Mouse (Mus musculus): ENCODE data around the gene Klhdc4. TPM values are rescaled to one million over a fixed set of nuclear protein-coding genes. Genes with fewer than 3 reads are reported as not detected.

The Klhdc4 gene
- total RNA-seq, 2 experiments from 2014 or later, result 17.8 to 21.9 TPM

DNA sequence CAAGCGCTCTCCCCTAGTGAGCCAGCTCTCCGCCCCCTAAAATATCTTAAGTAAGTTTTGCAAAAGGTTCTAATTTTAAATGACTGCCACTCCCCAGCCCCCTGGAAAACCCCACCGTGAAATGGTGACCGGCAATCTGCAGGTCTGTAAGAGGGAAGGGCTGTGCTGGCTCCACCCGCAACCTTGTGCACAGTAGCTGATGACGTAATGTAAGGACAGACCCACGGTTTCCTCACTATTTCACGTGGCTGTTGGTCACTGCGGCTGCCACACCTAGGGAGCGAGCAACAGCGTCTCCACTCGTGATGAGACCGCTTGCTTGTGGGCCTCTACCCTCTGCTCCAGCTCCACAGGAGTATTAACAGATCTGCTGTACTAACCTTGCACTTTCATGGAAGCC, 23.2 kb downstream of the Klhdc4 start:
- no peak for DNase-seq

DNA sequence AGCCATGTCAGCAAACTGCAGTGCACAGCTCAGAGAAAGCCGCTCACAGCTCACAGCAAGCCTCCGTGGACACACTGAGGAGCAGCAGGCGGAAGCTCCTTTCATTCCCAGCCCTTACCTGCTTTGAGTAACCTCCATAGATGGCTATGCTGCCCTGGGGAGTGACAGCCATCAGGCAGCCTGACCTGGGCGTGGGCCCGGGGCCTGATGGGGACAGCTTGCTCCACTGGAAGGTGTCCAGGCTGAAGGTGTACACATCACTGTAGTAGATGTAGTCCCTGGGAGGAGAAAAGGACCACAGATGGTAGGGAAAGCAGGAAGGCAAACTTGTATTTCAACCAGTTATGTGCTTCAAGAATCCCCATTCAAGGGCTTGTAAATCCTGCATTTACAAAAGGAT, 24.5 kb downstream of the Klhdc4 start:
- no peak for DNase-seq

DNA sequence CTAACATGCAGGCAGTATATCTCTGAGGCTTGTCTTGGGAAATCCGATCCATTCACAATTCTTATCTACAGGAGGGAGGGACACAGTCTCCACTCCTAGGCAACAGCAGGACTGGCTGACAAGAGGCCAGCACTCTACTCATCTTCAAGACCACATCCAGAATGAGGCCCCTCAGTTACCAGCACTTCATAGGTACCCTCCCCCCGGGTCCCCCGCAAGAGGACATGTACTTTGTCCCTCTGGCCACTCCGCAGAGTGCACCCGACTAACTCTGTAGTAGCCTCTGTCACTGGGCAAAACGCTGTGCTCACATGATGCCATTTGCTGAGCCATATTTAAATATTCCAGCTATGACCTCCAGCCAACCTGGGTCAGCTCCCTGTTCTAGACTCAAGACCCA, 31.0 kb downstream of the Klhdc4 start:
- DNase-seq, result no peak

DNA sequence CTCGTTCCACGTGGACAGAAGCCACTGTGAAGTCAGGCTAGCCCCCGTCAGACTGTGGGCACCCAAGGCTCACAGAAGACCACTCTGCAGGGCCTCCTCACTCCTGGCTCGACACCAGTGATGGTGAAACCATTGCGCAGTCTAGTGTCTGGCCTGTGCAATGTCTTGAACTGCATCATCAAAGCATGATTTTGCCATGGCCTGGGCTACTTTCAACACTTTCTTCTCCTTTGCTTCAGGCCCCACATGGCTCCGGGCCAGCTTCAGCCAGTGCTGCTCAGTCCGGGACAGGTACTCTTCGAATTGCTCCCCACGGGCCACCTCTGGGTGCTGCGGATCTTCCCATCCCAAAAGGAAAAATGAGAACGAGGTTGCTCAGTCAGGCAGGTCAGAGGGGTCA, 33.0 kb downstream of the Klhdc4 start:
- DNase-seq, result no peak

DNA sequence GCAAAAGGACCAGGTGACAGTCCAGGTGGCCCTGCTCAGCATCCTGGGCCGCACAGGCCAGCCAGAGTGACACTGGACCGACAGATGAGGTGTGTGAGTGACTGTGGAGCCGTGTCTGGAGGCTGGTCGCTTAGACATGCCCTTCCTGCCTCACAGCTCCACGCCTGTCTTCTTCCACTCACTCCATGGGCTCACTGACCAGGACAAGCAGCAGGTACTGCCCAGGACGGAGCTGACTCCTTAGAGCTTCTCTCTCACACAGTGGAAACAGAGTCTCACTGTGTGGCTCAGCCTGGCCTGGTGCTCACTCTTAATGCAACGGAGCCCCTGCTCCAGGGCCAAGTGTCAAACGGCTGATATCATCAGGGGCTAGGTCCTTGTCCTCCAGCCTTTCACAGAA, 33.9 kb downstream of the Klhdc4 start:
- DNase-seq, result no peak

DNA sequence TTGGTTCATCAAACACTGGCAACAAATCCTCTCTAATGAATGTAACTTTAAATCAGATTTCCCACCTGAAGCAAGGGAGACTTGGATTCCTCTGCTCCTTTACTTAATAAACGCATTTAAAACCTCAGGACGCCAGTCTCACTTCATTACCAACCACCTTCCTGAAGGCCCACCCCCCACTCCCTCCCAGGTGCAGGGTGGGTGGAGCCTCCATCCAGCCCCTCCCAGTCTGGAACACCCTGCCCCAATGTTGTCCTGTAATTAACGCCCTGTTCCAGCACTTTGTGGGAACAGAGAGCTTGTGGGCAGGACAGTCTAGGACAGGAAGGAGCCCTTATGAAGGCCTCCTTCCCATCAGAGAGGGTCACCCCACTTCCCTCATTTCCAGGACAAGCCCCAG, 35.2 kb downstream of the Klhdc4 start:
- no peak for DNase-seq

DNA sequence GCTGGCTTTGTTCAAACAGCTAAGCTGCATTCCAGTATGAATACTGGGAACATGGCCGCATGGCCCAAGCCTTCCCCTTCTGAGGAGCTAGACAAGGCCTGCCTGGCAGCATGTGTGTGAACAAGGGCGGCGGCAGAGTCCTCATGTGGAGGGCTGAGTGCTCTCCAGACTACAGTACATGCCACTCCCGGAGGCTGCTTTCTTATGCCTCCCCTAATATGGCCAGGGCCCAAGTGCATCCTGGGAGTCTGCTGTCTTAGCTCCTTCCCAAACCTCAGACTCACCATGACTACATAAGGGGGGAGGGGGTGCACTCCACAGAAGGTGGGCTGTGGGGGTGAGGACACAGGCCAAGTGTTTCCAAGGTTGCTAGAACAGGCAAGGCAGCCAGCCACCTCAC, 36.7 kb downstream of the Klhdc4 start:
- no peak for DNase-seq

DNA sequence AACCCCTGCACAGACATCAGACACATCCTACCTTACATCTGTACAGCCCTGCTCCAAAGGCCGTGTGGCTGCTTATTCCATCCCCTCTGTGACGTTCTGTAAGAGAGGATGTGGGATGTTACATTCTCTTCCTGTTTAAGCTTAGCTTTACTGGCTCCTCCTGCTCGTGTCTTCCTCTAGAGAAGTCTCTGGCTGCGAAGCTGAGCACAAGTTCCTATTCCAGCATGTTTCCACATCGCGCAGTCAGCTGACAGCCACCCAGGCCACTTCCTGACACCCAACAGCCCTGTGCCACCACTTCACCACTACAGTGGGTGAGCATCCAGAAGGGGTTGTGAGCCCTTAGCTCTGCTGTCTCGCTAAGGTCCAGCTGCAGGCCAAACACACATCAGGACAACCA, 37.2 kb downstream of the Klhdc4 start:
- no peak for DNase-seq

DNA sequence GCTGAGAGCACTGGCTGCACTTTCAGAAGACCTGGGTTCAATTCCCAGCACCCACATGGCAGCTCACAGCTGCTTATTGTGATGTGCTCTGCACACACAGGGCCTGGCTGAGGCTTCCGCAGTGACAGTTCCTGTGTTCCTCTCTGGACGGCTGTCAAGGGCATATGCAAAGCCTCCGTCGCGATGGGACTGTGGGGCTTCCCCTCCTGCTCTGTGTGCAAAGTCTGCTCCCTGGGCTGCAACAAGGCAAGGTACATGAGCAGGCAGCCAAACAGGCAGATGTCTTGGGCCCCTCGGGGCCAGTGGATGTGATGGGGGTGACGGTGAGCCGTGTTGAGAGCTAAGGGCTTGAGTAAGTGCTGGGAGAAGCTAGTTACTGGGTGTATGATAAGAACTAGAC, 40.6 kb downstream of the Klhdc4 start:
- DNase-seq, result no peak

DNA sequence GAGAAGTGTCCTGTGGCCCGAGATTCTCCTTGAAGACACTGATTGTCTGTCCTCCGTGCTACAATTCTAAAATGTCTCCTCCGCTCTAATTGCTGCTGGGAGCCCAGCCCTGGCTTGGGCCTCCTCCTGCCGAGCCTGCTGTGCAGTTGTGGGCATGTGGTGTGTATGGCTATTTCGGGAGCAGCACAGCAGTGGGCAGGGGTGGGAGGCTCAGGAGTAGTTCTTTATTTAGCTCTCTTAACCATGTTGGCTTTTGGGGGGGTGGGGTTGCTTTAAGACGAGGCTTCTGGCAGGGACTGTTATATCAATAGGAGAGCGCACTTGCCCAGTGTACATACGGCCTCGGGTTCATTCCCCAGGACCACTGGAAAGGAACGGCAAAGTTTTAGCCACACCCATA, 42.8 kb downstream of the Klhdc4 start:
- DNase-seq, result peak; percentile 60

DNA sequence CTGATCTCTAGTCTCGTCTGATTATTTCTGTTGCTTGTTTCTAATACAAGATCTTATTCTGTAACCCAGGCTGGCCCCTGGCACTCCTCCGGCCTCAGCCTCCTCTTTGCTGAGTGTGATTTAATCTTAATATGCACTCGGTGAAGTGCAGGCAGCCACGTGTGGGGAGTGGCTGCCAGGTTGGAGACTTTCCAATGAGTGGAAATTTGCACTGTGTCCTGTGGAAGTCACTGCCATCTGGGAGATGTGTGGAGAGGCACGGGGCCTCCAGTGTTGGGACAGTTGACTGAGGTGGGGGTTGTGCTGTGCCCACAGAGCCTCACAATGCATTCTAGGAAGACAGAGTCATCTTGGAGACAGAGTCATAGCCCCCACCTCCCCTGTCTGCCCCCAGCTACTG, 46.9 kb downstream of the Klhdc4 start:
- no peak for DNase-seq

DNA sequence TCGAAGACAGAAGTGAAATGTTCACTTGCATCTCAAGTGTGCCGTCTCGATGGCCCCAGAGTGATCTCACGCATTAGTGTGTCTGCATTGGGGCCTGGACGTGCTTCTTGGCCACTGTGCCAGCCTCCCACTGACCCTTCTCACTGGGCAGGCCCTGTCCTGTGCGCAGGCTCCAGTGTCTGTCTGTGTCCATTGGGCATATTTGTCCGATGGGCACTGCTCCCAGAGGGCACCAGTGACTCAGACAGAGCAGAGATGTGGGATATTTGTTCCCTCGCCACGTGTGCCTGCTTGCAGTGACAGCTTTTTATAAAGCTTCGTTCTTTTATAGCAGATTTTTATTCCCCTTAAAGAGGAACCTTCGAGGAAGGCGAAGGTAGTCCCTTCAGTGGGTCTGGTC, 55.5 kb downstream of the Klhdc4 start:
- no peak for DNase-seq

DNA sequence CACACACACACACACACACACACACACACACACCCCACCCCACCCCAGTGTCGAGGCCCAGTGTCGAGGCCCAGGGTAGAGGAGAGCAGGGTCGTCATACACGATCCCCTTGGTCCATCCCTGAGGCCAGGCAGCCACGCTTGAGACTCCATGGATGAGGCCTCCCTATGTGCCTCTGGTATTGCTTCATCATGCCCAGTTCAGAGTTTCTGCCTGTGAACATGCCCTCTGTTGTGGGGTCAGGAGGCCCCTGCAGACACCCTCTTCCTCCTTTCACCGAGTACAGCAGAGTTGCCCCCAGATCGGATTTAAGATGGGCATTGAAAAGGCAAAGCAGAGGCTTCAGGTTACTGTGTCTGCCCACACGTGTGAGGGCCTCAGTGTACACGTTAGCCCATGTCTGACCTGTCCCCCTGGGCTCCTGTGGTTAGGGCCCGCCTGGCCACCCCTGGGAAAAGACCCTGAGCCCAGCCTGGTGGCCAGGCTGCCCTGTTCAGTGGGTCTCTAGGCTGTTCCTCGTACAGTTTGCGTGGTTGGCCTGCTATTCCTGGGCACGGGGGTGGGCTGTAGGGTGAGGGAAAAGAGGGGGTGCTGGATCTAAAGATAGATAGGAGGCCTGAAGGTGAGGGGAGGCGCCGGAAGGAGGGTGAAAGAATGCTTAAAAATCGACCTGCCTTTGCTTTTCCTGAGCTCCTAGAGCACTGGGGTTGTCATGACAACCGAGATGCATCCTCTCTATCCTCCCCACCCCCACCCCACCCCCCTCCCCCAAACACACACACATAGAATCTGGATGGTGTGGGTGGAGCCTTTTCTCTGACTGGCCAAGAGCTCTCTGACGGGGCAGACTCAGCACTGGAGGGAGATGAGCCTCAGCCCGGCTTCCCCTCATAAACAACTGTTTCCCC, 58.3 kb downstream of the Klhdc4 start:
- DNase-seq, result no peak

DNA sequence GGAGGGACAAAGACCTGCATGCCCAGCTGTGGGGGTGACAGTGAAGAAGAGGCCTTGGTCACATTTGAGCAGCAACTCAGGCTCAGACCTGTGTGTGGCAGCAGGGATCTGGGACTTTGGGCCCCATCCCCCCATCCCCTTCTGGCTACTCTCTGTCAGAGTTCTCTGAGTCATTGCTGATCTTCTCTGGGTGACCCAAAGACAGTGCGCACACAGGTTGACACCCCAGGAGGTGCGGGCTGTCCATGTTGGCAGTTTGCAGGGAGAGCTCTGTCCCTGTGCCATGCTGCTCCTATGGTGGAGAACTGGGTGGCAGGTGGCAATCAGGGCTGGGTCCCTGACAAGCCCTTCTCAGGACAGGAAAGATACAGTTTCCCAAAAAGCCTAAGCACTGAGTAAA, 59.7 kb downstream of the Klhdc4 start:
- DNase-seq, result no peak

DNA sequence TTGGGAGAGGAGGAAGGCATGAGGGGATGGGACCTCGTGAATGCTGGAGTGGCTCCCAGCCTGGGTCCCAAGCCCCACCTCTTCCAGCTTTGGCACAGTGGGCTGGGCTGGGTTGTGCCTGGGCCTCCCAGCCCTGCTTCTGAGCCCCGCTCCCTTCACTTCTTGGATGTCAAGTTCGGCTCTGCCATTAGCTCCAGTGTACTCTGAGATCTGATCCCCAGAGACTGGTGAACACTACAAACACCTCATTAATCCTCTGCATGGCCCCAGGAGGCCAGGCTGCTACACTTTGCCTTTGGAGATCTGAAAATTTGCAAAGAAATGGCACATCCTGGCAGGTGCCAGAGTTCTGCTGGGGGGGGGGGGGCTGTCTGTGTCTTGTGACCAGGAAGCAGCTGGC, 60.3 kb downstream of the Klhdc4 start:
- DNase-seq, result no peak

DNA sequence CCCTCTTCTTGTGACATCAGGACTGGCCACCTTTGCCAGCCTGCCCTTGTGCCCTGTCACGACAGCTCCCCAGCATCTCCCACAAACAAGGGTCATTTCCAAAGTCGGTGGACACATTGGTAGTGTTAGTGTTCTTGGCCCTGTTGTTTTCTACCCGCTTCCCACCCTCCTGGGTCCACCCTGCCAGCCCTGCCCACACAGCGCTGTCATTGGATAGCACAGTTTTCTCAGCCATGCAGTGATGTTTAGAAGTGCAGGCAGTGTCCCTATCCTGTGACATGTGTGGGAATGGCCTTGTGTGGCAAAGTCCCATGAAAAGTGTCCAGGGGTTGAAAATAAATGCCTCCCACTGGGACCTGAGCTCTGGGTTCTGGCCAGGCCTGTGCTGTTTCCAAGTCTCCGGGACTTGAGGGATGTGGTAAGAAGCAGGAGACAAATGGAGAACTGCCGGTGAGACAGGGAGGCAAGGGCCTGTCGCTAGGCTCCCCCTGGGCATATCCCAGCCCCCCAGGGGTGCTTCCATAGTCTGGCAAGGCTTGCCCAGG, 63.7 kb downstream of the Klhdc4 start:
- no peak for DNase-seq

DNA sequence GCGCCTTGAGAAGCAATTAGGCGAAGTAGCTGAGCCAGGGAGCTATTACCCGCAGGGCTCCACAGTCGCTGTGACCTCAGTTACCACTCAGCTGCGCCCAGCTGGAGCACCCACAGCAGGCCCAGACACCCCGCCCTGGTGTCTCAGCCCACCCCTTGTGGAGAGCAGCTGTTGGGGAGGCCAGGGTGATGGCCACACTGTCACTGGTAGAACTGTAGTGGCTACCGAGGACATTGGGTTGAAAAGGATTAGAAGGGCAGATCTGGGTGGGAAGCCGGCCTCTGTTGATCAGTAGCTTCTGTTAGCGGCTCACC, 65.7 kb downstream of the Klhdc4 start:
- no peak for DNase-seq

DNA sequence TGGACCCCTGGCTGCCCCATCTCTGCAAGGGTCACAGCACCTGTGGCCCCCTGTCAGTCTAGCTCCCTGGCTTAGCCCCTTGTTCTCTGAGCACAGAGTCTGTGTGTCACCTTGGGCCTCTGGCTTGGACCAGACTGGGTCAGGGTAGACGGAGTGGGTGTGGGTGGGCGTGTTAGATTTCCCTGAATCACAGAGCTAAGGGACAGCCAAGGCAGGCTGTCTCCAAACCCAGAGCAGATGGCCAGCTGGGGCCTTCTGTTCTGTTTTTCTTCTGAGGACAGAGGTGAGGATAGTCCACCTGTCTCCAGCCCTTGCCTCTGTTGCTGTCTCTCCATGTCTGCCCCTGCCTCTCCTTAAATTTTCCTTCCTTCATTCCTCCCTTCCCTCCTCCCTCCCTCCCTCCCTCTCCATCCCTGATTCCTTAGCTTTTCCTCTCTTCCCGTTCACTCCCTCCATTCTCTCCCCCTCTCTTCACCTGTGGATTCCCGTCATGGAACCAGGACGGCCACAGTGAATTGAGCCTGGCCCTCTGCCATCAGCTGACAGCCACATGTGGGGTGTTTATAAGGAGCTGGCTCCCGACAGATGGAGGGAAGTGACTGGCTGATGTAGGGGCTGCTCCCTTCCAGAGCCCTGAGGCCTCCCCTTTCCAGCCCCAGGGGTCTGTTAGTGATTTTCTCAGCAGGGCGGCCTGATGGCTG, 66.2 kb downstream of the Klhdc4 start:
- DNase-seq, result no peak

DNA sequence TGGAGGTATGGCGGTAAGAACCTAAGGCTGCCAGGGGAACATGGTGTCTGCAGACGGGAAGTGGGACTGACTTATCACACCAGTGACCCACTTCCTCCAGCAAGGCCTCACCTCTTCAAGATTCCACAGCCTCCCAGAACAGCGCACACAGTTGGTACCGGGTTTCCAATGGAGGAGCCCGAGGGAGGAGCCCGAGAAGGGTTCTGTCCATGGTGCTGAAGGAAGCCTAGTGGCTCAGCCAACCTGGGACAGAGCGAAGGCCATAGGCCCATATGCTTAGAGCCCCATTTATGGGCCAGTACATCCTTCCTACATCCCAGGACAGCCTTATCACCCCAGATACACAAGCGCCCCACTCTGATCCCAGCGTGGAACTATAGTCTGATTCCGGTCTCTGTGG, 67.9 kb downstream of the Klhdc4 start:
- DNase-seq, result peak; percentile 69

DNA sequence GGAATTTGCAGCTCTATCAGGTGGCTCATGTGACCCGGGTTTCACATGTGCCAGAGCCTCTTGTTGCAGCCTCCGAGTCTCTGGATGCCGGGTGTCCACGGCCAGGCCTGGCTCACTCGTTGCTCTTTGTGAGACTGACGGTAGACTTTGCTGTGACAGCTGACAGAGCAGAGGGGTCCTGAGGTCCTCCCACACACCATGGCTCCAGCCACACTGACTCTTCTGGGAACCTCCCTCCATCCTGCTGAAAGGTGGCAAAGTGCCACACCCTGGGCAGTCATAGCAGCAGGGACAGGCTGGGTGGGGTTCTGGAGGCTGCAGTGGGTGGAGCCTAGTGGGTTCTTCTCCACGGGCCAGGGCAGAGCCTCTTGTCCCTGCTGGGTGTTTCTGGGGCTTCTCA, 68.9 kb downstream of the Klhdc4 start:
- DNase-seq, result no peak

DNA sequence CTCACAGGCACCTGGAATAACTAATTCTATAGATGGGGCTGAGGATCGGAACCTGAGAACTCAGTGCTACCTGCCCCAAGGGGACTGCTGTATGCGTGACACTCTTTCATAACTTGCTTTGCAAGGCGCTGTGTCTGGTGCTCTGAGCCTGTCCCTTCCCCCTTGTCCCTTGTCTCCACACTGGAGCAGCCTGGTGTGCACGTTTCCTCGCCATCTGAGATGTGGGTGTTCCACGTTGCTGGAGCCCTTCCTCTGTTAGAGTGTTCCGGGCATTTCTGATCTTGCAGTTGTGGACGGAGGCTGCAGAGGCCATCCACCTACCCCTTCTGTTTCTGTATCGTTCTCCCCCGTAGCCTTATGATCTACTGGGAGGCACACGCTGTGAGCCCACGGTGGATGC, 70.9 kb downstream of the Klhdc4 start:
- DNase-seq, result no peak

DNA sequence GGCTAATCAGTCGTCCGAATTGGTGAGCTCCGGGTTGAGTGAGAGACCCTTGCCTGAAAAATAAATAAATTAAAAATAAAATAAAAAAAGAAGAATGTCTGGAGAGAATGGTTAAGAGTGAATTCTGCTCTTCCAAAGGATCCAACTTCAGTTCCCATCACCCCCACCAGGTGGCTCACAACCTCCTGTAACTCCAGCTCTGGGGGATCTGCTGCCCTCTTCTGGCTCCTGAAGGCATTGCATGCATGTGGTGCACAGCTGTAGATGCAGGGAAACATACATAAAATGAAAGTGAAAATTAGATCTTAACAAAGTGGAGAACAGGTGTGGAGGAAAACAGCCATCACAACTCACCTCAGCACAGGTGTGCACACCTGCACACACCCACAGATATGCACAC, 78.0 kb downstream of the Klhdc4 start:
- peak; percentile 86 for DNase-seq

DNA sequence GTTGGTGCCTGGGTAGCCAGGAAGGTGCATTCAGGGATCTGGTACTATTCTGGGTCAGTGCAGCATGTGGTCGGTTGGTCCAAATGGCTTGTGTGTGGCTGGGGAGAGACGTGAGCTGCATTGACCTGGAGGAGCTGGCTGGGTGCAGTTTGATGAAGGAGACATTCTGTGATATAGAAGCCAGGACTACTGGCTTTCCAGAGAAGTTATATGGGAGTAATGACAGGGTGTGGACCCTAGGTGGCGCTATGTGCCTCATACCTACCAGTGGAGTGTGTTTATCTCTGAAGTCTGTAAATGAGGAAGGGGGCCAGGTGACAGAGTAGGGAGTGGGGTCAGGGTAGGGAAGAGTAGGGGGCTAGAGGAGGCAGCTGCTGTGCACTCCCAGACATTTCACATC, 78.9 kb downstream of the Klhdc4 start:
- DNase-seq, result no peak

DNA sequence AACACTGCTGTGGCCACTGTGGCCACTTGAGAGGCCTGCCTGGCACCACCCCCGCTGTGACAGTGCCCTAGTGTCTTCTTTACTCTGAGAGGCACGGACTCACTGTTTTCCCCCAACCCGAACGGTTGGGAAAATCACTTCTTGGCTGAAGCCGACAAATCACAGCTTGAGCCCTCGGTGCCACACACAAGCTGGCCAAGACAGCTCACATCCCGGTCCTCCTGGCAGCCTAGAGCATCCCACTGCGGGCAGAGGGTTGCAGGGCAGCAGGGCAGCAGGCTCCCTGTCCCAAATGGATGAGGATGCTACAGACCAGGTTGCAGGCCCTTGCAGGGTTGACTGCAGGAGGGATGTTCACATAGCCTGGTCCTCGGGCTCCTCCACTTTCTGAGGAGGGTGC, 79.9 kb downstream of the Klhdc4 start:
- no peak for DNase-seq
